Mouse (Mus musculus) kidney, adult 11 months (tissue): ENCODE results near the gene Pifo.

Source experiments
- DNase-seq: peaks from one replicate; pipeline ENCODE4 v3.0.0; 2022

The Pifo gene

GRCm38 (mm10) chr3:105951348-105951747, 63.1 kb downstream of the Pifo start:
- no peak for DNase-seq
